Mouse (Mus musculus): Measurements from ENCODE around the gene Eloa. TPM values are rescaled to one million over a fixed set of nuclear protein-coding genes. Genes with fewer than 3 reads are reported as not detected.

Eloa gene
- polyA plus RNA-seq, 1 experiment: 14.1 TPM

DNA sequence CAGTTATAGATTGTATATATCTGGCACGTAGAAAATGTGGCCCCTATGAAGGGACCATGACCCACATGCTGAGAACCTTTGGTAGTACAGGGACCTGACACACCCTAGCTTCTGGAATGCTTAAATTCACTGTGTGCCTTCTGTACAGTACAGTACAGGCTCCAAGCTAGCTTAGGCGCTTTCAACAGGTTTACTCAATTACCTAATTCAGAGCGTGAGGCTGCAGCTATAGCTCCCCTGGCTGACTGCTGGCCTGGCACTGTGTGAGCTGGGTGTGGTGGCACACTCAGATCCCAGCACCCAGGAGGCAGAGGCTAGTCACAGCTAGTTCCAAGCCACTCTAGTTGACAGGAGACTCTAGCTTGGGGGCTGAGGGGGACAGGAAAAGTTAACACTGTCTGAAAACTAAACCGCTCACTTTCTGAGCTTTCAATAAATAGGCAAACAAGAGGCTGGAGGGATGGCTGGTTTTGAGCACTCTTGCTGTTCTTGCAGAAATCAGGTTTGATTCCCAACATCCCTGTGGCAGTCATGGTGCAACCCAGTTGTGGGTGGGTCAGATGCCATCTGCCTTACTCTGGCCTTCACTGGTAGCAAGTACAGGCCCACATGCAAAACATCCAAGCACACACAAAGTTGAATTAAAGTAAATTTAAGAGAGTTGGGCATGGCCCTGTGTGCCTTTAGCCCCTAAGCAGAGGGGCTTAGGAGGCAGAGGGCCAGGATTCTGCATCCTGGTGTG is 26.9 kb upstream of the Eloa start:
- Histone ChIP-seq H3K27me3 (ENCODE audit: control insufficient read depth, insufficient read depth, low read length) (no peaks in the 10 kb centered on the region), H3K27ac (ENCODE audit: control insufficient read depth, insufficient read depth, low read depth, low read length) (no peak overlapping the region), H3K4me1 (ENCODE audit: control insufficient read depth, insufficient read depth, low read length) (peaks cover 7% of the 10 kb centered on the region), H3K36me3 (ENCODE audit: control insufficient read depth, insufficient read depth, low read length) (0 out of 2 replicates have a peak, but pooled peaks cover 1% of the 10 kb centered on the region), H3K4me3 (ENCODE audit: control insufficient read depth, low read depth, low read length) (no peak overlapping the region)
- TF ChIP-seq CTCF (IDR thresholded peaks at IDR 0.05; ENCODE audit: control insufficient read depth, insufficient read depth, insufficient replicate concordance, low read depth, low read length): no peak
- no peak for TF ChIP-seq POLR2A (IDR thresholded peaks at IDR 0.05; ENCODE audit: control insufficient read depth, low read depth, low read length)

DNA sequence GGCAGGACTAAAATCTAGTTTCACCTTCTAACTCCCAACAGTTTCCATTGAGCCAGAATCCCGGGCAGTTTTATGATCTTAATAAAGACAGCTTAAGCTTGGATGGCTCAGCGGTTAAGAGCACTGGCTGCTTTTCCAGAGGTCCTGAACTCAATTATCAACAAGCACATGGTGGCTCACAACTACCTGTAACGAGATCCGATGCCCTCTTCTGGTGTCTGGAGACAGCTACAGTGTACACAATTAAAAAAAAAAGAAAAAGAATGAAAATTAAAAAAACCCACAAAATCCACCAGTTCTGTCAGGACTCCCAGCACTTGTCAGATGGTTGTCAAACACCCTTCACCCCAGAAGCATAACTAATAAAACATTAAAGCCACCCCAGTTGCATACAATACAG is 26.1 kb upstream of the Eloa start:
- Histone ChIP-seq H3K36me3 (ENCODE audit: control insufficient read depth, insufficient read depth, low read length) (0 out of 2 replicates have a peak, but pooled peaks cover 1% of the 10 kb centered on the region), H3K4me1 (ENCODE audit: control insufficient read depth, insufficient read depth, low read length) (peaks cover 7% of the 10 kb centered on the region), H3K27me3 (ENCODE audit: control insufficient read depth, insufficient read depth, low read length) (no peaks in the 10 kb centered on the region), H3K27ac (ENCODE audit: control insufficient read depth, insufficient read depth, low read depth, low read length) (no peak overlapping the region), H3K4me3 (ENCODE audit: control insufficient read depth, low read depth, low read length) (no peak overlapping the region)
- TF ChIP-seq POLR2A (IDR thresholded peaks at IDR 0.05; ENCODE audit: control insufficient read depth, low read depth, low read length): no peak
- no peak for TF ChIP-seq CTCF (IDR thresholded peaks at IDR 0.05; ENCODE audit: control insufficient read depth, insufficient read depth, insufficient replicate concordance, low read depth, low read length)

DNA sequence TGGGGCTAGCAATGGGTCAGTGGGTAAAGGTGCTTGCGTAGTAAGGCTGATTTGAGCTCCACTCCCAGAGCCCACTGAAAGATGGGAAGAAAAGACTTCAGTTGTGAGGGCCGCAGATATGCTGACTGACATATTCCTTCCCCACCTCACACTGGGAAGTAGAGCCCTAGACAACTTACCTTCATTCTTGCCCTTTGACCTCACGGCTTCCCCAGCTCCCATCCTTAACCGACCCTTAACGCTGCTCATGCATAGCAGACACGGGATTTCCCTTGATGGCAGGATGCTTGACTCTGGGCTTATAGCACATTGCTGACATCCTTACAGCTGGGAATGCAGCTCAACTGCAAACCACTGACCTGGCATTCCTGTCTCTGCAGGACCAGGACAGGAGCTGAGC is 25.3 kb upstream of the Eloa start:
- Histone ChIP-seq H3K4me3 (ENCODE audit: control insufficient read depth, low read depth, low read length) (no peak overlapping the region), H3K27ac (ENCODE audit: control insufficient read depth, insufficient read depth, low read depth, low read length) (no peak overlapping the region), H3K4me1 (ENCODE audit: control insufficient read depth, insufficient read depth, low read length) (peaks cover 2% of the 10 kb centered on the region), H3K36me3 (ENCODE audit: control insufficient read depth, insufficient read depth, low read length) (0 out of 2 replicates have a peak, but pooled peaks cover 1% of the 10 kb centered on the region), H3K27me3 (ENCODE audit: control insufficient read depth, insufficient read depth, low read length) (no peaks in the 10 kb centered on the region)
- no peak for TF ChIP-seq POLR2A (IDR thresholded peaks at IDR 0.05; ENCODE audit: control insufficient read depth, low read depth, low read length)
- TF ChIP-seq CTCF (IDR thresholded peaks at IDR 0.05; ENCODE audit: control insufficient read depth, insufficient read depth, insufficient replicate concordance, low read depth, low read length): no peak

DNA sequence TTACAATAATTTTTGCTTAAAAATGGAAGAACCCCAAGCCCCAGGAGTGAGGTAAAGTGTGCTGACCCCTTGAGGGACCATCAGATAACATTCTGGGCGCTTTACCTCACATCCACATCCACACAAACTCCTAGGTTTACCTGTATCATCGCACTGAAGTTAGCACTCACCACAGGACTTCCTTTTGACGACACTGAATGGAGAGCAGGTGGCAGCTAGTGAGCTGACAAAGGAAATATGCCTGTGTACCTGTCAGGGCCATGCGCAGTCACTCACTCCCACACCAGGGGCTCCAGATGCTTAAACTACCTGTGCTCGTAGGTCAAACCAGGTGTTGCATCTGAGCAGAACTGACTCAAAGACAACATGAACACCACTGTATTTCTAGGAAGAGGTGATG is 23.5 kb upstream of the Eloa start:
- TF ChIP-seq POLR2A (IDR thresholded peaks at IDR 0.05; ENCODE audit: control insufficient read depth, low read depth, low read length) (no peak), CTCF (IDR thresholded peaks at IDR 0.05; ENCODE audit: control insufficient read depth, insufficient read depth, insufficient replicate concordance, low read depth, low read length) (no peak)
- Histone ChIP-seq H3K27me3 (ENCODE audit: control insufficient read depth, insufficient read depth, low read length) (no peaks in the 10 kb centered on the region), H3K36me3 (ENCODE audit: control insufficient read depth, insufficient read depth, low read length) (0 out of 2 replicates have a peak, but pooled peaks cover 1% of the 10 kb centered on the region), H3K4me1 (ENCODE audit: control insufficient read depth, insufficient read depth, low read length) (no peaks in the 10 kb centered on the region), H3K27ac (ENCODE audit: control insufficient read depth, insufficient read depth, low read depth, low read length) (no peak overlapping the region), H3K4me3 (ENCODE audit: control insufficient read depth, low read depth, low read length) (no peak overlapping the region)

DNA sequence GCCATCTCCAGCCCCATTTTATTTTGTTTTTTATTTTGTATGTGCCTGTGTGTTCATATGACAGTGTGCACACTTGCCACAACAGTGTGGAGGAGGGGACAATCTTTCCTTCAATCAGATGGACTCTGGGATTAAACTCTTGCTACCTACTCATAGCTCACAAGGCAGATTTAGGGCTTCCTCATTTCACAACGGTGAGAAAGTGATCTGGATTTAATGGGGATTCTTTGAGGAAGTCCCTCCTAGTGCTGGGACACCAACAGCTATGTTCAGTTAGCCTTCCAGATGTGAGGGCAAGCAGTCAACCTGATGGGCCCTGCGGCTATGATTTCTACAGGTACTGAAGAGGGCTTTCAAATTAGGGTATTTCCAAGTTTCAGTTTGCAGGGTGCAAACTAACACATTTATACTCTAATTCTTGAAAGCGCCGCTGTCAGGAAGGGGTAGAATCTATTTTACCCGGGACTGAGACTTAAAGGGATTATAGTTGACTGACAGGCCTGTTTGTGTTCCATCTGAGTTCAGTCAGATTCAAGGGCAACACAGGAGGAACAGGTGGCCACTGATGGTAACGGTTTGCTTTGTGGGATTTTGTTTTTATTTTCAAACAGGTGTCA is 22.3 kb upstream of the Eloa start:
- TF ChIP-seq CTCF (IDR thresholded peaks at IDR 0.05; ENCODE audit: control insufficient read depth, insufficient read depth, insufficient replicate concordance, low read depth, low read length) (no peak), POLR2A (IDR thresholded peaks at IDR 0.05; ENCODE audit: control insufficient read depth, low read depth, low read length) (no peak)
- Histone ChIP-seq H3K27ac (ENCODE audit: control insufficient read depth, insufficient read depth, low read depth, low read length) (no peak overlapping the region), H3K4me3 (ENCODE audit: control insufficient read depth, low read depth, low read length) (no peak overlapping the region), H3K27me3 (ENCODE audit: control insufficient read depth, insufficient read depth, low read length) (no peaks in the 10 kb centered on the region), H3K36me3 (ENCODE audit: control insufficient read depth, insufficient read depth, low read length) (no peaks in the 10 kb centered on the region), H3K4me1 (ENCODE audit: control insufficient read depth, insufficient read depth, low read length) (no peaks in the 10 kb centered on the region)

DNA sequence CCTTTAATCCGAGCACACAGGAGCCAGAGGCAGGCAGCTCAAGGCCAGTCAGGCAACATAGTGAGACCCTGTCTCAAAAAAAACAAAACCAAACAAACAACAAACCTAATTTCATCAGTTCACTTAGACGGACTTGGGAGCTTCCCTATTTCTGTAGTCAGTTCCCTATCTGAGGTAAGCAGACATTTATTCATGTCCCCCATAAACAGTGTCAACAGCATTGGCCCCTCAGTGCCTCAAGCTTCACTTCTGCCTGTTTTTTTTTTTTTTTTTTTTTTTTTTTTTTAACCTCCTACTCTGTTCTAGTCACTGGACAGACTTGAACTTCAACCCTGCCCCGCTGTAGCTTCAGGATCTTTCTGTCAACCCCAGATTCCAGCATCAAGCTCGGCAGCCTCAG is 13.5 kb upstream of the Eloa start:
- Histone ChIP-seq H3K27me3 (ENCODE audit: control insufficient read depth, insufficient read depth, low read length) (no peaks in the 10 kb centered on the region), H3K36me3 (ENCODE audit: control insufficient read depth, insufficient read depth, low read length) (no peaks in the 10 kb centered on the region), H3K4me3 (ENCODE audit: control insufficient read depth, low read depth, low read length) (no peak overlapping the region), H3K27ac (ENCODE audit: control insufficient read depth, insufficient read depth, low read depth, low read length) (no peak overlapping the region), H3K4me1 (ENCODE audit: control insufficient read depth, insufficient read depth, low read length) (no peaks in the 10 kb centered on the region)
- TF ChIP-seq POLR2A (IDR thresholded peaks at IDR 0.05; ENCODE audit: control insufficient read depth, low read depth, low read length): no peak
- TF ChIP-seq CTCF (IDR thresholded peaks at IDR 0.05; ENCODE audit: control insufficient read depth, insufficient read depth, insufficient replicate concordance, low read depth, low read length): no peak

DNA sequence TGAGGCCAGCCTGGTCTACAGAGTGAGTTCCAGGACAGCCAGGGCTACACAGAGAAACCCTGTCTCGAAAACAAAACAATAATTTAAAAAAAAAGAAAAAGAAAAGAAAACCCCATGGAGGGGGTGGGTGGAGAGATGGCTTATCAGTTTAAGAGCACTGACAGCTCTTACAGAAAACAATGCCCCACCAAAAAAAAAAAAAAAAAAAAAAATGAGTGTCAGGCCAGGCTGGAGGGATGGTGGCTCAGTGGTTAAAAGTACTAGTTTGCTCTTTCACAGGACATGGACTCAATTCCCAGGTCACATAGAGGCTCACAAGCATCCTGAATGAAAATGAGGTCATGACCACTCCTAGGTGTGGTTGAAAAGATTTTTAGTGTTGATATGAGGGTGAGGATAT is 11.7 kb upstream of the Eloa start:
- H3K36me3 ChIP-seq (ENCODE audit: control insufficient read depth, insufficient read depth, low read length): no peaks in the 10 kb centered on the region
- no peak overlapping the region for H3K4me3 ChIP-seq (ENCODE audit: control insufficient read depth, low read depth, low read length)
- TF ChIP-seq POLR2A (IDR thresholded peaks at IDR 0.05; ENCODE audit: control insufficient read depth, low read depth, low read length) (no peak), CTCF (IDR thresholded peaks at IDR 0.05; ENCODE audit: control insufficient read depth, insufficient read depth, insufficient replicate concordance, low read depth, low read length) (no peak)
- no peaks in the 10 kb centered on the region for H3K27me3 ChIP-seq (ENCODE audit: control insufficient read depth, insufficient read depth, low read length)
- H3K27ac ChIP-seq (ENCODE audit: control insufficient read depth, insufficient read depth, low read depth, low read length): no peak overlapping the region
- H3K4me1 ChIP-seq (ENCODE audit: control insufficient read depth, insufficient read depth, low read length): peaks cover 2% of the 10 kb centered on the region
